Mouse (Mus musculus) heart, postnatal 4 days (tissue): Measurements from ENCODE around the gene Lrrc42. TPM values are rescaled to one million over a fixed set of nuclear protein-coding genes. Genes with fewer than 3 reads are reported as not detected.

Experiments used
- DNase-seq: peaks from one replicate; pipeline ENCODE4 v3.0.0; 2021
- total RNA-seq, 2 experiments: library from RNA; stranded (reverse); gene quantifications; 2 replicates each; pipeline ENCODE4 v1.2.3; 2021

Gene Lrrc42
- total RNA-seq, 2 experiments from 2014 or later, result 23.1 to 24.9 TPM

- DNase-seq, result no peak
Observed at GRCm38 (mm10) chr4:107193841-107194240, 59.5 kb downstream of the Lrrc42 start.

- no peak for DNase-seq
Observed at GRCm38 (mm10) chr4:107185703-107186102, 67.6 kb downstream of the Lrrc42 start.

Other genes with a start within 250 kb of the Lrrc42 start
- 10 to 100 TPM; 80.9 to 83.6 TPM for gene Mrpl37, start 186.7 kb downstream of the Lrrc42 start, total RNA-seq
- gene Cyb5rl, start 186.5 kb downstream of the Lrrc42 start, total RNA-seq, result 1 to 10 TPM; 7.1 to 7.7 TPM
- gene Cdcp2, start 156.6 kb downstream of the Lrrc42 start, total RNA-seq, result not detected
- gene Tmem59, start 75.1 kb downstream of the Lrrc42 start, total RNA-seq, result 100 to 1,000 TPM; 137 to 148 TPM
- 10 to 100 TPM; 13.1 to 14.9 TPM for gene Tceanc2, start 74.4 kb downstream of the Lrrc42 start, total RNA-seq
- not detected for gene Ldlrad1, start 44.4 kb downstream of the Lrrc42 start, total RNA-seq
- gene Hspb11, start 61 bp upstream of the Lrrc42 start, total RNA-seq, result 10 to 100 TPM; 16.1 to 18.4 TPM
- gene Dio1, start 53.6 kb upstream of the Lrrc42 start, total RNA-seq, result not detected
- gene Yipf1, start 60.8 kb upstream of the Lrrc42 start, total RNA-seq, result 10 to 100 TPM; 28.0 to 32.3 TPM
- 10 to 100 TPM; 23.5 to 27.3 TPM for gene Ndc1, start 114.3 kb upstream of the Lrrc42 start, total RNA-seq
- gene Glis1, start 181.1 kb upstream of the Lrrc42 start, total RNA-seq, result under 1 TPM; 0.26 to 0.79 TPM